Mouse (Mus musculus): ENCODE measurements at regions not wholly inside any gene's neighbourhood (a gene's known extent, or its start where the extent isn't known, plus 50 kb on each side); places are given as distances from the start of the nearest gene placed in this dataset.

DNA sequence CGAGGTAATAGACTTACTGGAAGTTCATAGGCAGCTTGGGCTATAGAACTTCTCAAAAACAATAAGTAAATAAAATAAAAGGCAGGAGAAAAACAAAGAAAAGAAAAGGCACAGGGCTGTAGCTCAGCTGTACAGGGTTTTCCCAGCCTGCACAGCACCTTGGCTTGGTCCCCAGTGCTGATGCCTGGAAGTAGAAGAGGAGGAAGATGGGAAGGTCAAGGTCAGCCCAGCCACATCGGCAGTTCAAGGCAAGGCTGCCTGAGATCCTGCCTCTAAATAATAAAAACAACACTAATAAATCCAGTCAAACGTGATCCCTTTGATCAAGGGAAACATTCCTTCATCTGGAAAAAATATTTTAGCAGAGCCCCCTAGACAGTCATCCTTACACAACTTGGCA, 103.1 kb downstream of the Cenpf start:
- no peak for ATAC-seq (ENCODE audit: low read depth)
- Histone ChIP-seq H3K9me3 (ENCODE audit: control insufficient read depth, low read length) (no peaks in the 10 kb centered on the region), H3K36me3 (ENCODE audit: control insufficient read depth, insufficient read depth, low read length) (no peaks in the 10 kb centered on the region), H3K4me2 (ENCODE audit: low read depth, low read length) (no peak overlapping the region), H3K27me3 (ENCODE audit: control insufficient read depth, insufficient read depth, low read length) (no peaks in the 10 kb centered on the region), H3K27ac (ENCODE audit: low read depth, low read length) (no peak overlapping the region), H3K4me1 (ENCODE audit: control insufficient read depth, insufficient read depth, low read length) (no peaks in the 10 kb centered on the region), H3K4me3 (ENCODE audit: low read depth, low read length) (no peak overlapping the region), H3K9ac (replicated peaks; ENCODE audit: low read depth, low read length) (no peak overlapping the region)
- 67% methylated on average over 3 of the region's 3 CpGs for WGBS

DNA sequence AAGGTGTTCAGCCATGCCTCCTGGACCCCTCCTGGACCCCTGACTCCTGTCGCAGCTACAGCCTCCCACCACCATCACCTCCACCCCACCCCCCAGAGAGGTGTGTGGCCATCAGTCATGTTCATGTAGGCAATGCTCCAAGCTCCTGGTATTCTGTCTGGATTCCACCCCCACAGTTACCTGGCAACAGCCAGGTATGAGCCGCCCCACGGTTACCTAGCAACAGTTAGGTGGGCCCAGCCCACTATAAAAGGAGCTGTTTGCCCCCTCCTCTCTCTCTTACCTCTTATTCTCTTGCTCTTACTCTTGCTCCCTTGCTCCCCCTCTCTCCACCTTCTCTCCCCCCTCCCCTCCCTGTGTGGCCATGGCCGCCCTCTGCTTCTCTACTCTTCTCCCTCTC, 106.5 kb downstream of the Cenpf start:
- no peaks in the 10 kb centered on the region for H3K9me3 ChIP-seq (ENCODE audit: control insufficient read depth, low read length)
- no peaks in the 10 kb centered on the region for H3K27me3 ChIP-seq (ENCODE audit: control insufficient read depth, insufficient read depth, low read length)
- no peaks in the 10 kb centered on the region for H3K36me3 ChIP-seq (ENCODE audit: control insufficient read depth, insufficient read depth, low read length)
- no peak overlapping the region for H3K4me2 ChIP-seq (ENCODE audit: low read depth, low read length)
- no peaks in the 10 kb centered on the region for H3K4me1 ChIP-seq (ENCODE audit: control insufficient read depth, insufficient read depth, low read length)
- H3K9ac ChIP-seq (replicated peaks; ENCODE audit: low read depth, low read length) = no peak overlapping the region
- H3K4me3 ChIP-seq (ENCODE audit: low read depth, low read length) = no peak overlapping the region
- 87% methylated on average over 4 of the region's 4 CpGs for WGBS
- H3K27ac ChIP-seq (ENCODE audit: low read depth, low read length) = no peak overlapping the region
- ATAC-seq (ENCODE audit: low read depth) = no peak

DNA sequence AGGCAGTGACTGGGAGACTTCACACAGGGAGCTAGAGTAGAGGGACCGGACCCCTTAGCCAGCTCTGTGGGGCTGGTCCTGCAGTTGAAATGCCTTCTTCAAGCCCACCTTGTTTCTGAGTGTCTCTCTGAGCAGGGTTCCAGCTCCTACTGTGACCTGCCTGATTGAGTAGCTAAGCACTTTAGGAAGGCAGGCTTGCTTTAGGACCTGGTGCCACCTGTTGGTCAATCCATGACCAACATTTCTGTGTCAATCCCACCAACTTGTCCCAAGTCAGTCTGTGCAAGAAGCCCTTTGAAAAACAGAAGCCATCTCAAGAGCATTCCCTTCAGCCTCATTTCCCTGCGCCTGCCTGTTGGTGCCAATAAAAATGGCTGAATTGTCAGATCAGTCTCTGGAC, 108.5 kb downstream of the Cenpf start:
- H3K4me2 ChIP-seq (ENCODE audit: low read depth, low read length) = no peak overlapping the region
- no peak overlapping the region for H3K27ac ChIP-seq (ENCODE audit: low read depth, low read length)
- H3K4me1 ChIP-seq (ENCODE audit: control insufficient read depth, insufficient read depth, low read length) = no peaks in the 10 kb centered on the region
- no peak for ATAC-seq (ENCODE audit: low read depth)
- H3K4me3 ChIP-seq (ENCODE audit: low read depth, low read length) = no peak overlapping the region
- H3K36me3 ChIP-seq (ENCODE audit: control insufficient read depth, insufficient read depth, low read length) = no peaks in the 10 kb centered on the region
- H3K9me3 ChIP-seq (ENCODE audit: control insufficient read depth, low read length) = no peaks in the 10 kb centered on the region
- no peaks in the 10 kb centered on the region for H3K27me3 ChIP-seq (ENCODE audit: control insufficient read depth, insufficient read depth, low read length)
- no peak overlapping the region for H3K9ac ChIP-seq (replicated peaks; ENCODE audit: low read depth, low read length)
- 60% methylated on average over 2 of the region's 2 CpGs for WGBS

DNA sequence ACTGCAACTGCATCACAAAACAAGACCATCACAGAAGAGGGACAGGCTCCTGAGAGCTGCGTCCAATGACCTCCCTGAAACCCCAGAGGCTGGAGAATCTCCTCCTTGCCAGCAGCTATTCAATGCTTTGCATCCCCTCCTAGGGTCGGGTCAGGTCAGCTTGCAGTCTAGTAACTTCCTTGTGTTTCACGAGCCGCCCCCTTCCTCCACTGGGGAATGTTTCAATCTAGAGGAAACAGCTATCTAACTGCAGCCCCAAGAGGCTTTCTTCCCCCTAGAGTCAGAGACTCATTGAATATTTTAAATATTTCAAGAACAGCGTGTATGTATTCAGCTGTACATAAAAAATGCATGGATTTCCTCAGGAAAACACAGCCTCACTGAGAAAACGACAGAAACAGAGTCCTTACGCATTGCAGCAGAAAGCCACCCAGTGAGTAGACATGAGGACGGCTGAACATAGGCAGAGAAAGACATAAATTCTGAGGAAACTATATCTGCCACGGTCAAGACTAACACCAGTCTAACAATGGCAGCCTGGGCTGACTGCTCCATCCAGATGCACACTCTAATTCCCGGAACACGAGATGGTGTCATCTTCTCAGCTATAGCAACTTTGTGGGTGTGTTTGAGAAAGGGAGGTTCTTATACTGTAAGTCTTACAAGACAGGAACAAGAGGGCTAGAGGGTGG, 111.4 kb downstream of the Cenpf start:
- Histone ChIP-seq H3K9ac (replicated peaks; ENCODE audit: low read depth, low read length) (no peak overlapping the region), H3K36me3 (ENCODE audit: control insufficient read depth, insufficient read depth, low read length) (no peaks in the 10 kb centered on the region), H3K4me2 (ENCODE audit: low read depth, low read length) (no peak overlapping the region), H3K27me3 (ENCODE audit: control insufficient read depth, insufficient read depth, low read length) (no peaks in the 10 kb centered on the region), H3K9me3 (ENCODE audit: control insufficient read depth, low read length) (no peaks in the 10 kb centered on the region), H3K4me3 (ENCODE audit: low read depth, low read length) (no peak overlapping the region), H3K4me1 (ENCODE audit: control insufficient read depth, insufficient read depth, low read length) (no peaks in the 10 kb centered on the region), H3K27ac (ENCODE audit: low read depth, low read length) (no peak overlapping the region)
- WGBS = 55% methylated on average over 11 of the region's 11 CpGs
- ATAC-seq (ENCODE audit: low read depth) = no peak

DNA sequence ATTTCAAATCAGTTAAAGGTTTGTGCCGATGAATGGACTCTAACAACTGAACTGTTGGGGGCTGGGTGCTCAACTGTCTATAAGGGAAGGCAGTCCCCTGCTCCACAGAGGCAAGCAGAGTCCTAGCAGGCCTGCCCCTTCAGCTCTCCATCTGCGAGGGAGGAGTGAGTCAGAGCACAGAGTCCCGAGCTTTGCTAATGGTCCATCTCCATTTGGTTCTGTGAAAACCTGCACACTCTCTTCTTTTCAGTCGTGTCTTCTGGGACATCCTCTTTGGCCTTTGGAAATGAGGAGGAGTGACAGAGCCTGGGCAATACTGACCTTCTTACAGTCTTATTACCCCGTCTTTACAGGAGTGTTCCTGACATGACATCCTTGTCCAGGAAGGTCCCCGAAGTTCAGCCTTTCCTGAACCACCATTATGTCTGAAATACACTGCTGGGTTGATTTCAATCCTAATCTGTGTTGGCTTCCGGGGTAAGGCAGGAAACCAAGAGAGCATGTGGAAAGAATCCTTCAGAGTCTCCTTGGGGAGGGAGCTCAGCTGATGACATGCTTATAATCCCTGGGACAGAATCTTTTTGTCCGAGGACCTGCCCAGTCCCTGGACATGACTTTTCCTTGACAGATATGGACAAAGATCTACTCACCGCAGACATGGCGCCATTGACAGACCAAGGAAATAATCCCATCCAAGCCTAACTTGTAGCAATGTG, 112.2 kb downstream of the Cenpf start:
- 91% methylated on average over 10 of the region's 10 CpGs for WGBS
- Histone ChIP-seq H3K27me3 (ENCODE audit: control insufficient read depth, insufficient read depth, low read length) (no peaks in the 10 kb centered on the region), H3K36me3 (ENCODE audit: control insufficient read depth, insufficient read depth, low read length) (no peaks in the 10 kb centered on the region), H3K27ac (ENCODE audit: low read depth, low read length) (no peak overlapping the region), H3K9ac (replicated peaks; ENCODE audit: low read depth, low read length) (no peak overlapping the region), H3K4me2 (ENCODE audit: low read depth, low read length) (no peak overlapping the region), H3K4me3 (ENCODE audit: low read depth, low read length) (no peak overlapping the region), H3K9me3 (ENCODE audit: control insufficient read depth, low read length) (no peaks in the 10 kb centered on the region), H3K4me1 (ENCODE audit: control insufficient read depth, insufficient read depth, low read length) (no peaks in the 10 kb centered on the region)
- no peak for ATAC-seq (ENCODE audit: low read depth)

DNA sequence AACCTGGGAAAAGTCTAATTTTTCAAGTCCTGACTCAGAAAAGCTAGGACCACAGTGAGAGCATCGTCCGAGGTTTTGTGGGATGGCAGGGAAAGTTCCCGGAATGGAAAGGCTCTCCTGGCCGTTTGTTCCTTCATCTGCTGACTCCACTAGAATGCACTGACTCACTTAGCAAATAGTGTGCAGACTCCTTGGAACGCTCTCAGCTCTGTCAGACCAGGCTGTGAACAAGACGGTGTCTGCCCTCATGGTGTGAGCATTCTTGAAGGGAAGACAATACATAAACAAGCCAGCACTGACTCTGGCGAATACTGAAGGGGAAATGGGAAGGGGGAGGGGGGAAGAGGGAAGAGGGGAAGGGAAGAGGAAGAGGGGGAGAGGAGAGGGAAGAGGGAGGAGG, 121.4 kb downstream of the Cenpf start:
- H3K9me3 ChIP-seq (ENCODE audit: control insufficient read depth, low read length) = no peaks in the 10 kb centered on the region
- H3K4me3 ChIP-seq (ENCODE audit: low read depth, low read length) = no peak overlapping the region
- 52% methylated on average over 7 of the region's 7 CpGs for WGBS
- no peak overlapping the region for H3K27ac ChIP-seq (ENCODE audit: low read depth, low read length)
- H3K27me3 ChIP-seq (ENCODE audit: control insufficient read depth, insufficient read depth, low read length) = no peaks in the 10 kb centered on the region
- H3K9ac ChIP-seq (replicated peaks; ENCODE audit: low read depth, low read length) = no peak overlapping the region
- H3K4me1 ChIP-seq (ENCODE audit: control insufficient read depth, insufficient read depth, low read length) = no peaks in the 10 kb centered on the region
- H3K4me2 ChIP-seq (ENCODE audit: low read depth, low read length) = no peak overlapping the region
- no peak for ATAC-seq (ENCODE audit: low read depth)
- H3K36me3 ChIP-seq (ENCODE audit: control insufficient read depth, insufficient read depth, low read length) = no peaks in the 10 kb centered on the region

DNA sequence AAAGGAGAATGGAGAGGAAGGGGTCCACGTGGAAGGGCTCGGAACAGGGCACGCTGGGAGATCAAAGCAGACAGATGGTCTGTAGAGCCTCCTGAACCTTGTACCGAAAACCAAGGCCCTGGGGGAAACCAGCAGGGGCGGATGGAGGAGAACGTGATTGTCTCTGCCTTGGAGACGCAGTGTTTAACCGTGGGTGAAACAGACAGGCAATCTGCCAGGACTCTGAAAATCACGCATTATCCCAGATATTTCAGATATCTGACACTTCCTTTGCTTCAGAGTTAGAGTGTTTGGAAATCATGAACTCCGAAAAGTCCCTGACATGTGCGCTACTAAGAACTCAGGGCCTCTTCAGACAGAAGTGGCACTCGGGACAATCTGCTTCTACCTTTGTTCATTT, 126.1 kb downstream of the Cenpf start:
- WGBS = 91% methylated on average over 12 of the region's 12 CpGs
- ATAC-seq (ENCODE audit: low read depth) = no peak
- H3K9ac ChIP-seq (replicated peaks; ENCODE audit: low read depth, low read length) = no peak overlapping the region
- no peak overlapping the region for H3K4me2 ChIP-seq (ENCODE audit: low read depth, low read length)
- no peak overlapping the region for H3K27ac ChIP-seq (ENCODE audit: low read depth, low read length)
- H3K9me3 ChIP-seq (ENCODE audit: control insufficient read depth, low read length) = no peaks in the 10 kb centered on the region
- H3K4me1 ChIP-seq (ENCODE audit: control insufficient read depth, insufficient read depth, low read length) = no peaks in the 10 kb centered on the region
- H3K27me3 ChIP-seq (ENCODE audit: control insufficient read depth, insufficient read depth, low read length) = no peaks in the 10 kb centered on the region
- H3K36me3 ChIP-seq (ENCODE audit: control insufficient read depth, insufficient read depth, low read length) = no peaks in the 10 kb centered on the region
- no peak overlapping the region for H3K4me3 ChIP-seq (ENCODE audit: low read depth, low read length)

DNA sequence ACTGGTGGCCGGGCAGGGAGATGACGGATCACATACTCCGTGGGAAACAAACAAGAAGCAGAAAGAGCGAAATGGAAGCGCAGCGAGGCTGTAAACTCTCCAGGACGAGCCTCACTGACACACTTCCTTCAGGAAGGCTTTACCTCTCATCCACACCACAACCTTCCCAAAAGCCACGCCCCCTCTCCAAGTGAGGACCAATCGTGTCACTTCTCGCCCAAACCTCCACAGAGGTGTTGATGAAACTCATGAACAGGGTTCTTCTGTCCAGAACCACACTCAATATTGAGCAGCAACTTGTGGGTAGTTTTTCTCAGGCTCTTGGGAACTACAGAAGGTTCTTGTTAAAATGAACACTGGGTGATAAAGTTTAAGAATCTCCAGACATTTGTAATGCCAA, 127.3 kb downstream of the Cenpf start:
- Histone ChIP-seq H3K9ac (replicated peaks; ENCODE audit: low read depth, low read length) (no peak overlapping the region), H3K27ac (ENCODE audit: low read depth, low read length) (no peak overlapping the region), H3K4me1 (ENCODE audit: control insufficient read depth, insufficient read depth, low read length) (no peaks in the 10 kb centered on the region), H3K9me3 (ENCODE audit: control insufficient read depth, low read length) (no peaks in the 10 kb centered on the region), H3K27me3 (ENCODE audit: control insufficient read depth, insufficient read depth, low read length) (no peaks in the 10 kb centered on the region), H3K4me3 (ENCODE audit: low read depth, low read length) (no peak overlapping the region), H3K4me2 (ENCODE audit: low read depth, low read length) (no peak overlapping the region), H3K36me3 (ENCODE audit: control insufficient read depth, insufficient read depth, low read length) (no peaks in the 10 kb centered on the region)
- 44% methylated on average over 10 of the region's 10 CpGs for WGBS
- no peak for ATAC-seq (ENCODE audit: low read depth)

DNA sequence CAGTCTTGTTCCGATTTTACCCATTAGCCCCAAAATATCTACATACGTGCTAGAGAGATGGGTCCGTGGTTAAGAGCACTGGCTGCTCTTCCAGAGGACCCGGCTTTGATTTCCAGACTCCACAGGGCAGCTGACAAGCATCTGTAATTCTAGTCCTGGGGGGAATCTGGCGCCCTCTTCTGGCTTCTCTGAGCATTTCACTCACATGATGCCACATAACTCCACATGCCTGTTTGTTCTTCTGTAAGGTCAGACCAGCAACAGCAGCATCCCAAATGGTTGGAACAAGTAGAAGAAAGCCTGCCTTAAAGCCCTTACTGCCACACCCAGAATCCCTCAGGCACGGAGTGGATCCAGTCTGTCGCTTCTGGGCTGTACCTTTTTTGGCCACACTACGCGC, 137.0 kb downstream of the Cenpf start:
- Histone ChIP-seq H3K27ac (ENCODE audit: low read depth, low read length) (no peak overlapping the region), H3K9me3 (ENCODE audit: control insufficient read depth, low read length) (no peaks in the 10 kb centered on the region), H3K36me3 (ENCODE audit: control insufficient read depth, insufficient read depth, low read length) (no peaks in the 10 kb centered on the region), H3K4me1 (ENCODE audit: control insufficient read depth, insufficient read depth, low read length) (no peaks in the 10 kb centered on the region), H3K9ac (replicated peaks; ENCODE audit: low read depth, low read length) (no peak overlapping the region), H3K4me3 (ENCODE audit: low read depth, low read length) (no peak overlapping the region), H3K4me2 (ENCODE audit: low read depth, low read length) (no peak overlapping the region), H3K27me3 (ENCODE audit: control insufficient read depth, insufficient read depth, low read length) (no peaks in the 10 kb centered on the region)
- no peak for ATAC-seq (ENCODE audit: low read depth)
- 88% methylated on average over 9 of the region's 9 CpGs for WGBS
